Mouse (Mus musculus) neutrophil, adult 65 days (primary cell): ENCODE measurements around the gene Plin1. TPM values are rescaled to one million over a fixed set of nuclear protein-coding genes. Genes with fewer than 3 reads are reported as not detected.

Experiments used
- total RNA-seq: library from RNA; stranded (reverse); gene quantifications from 2 replicates; pipeline ENCODE4 v1.2.4, GENCODE M21; 2023

The Plin1 gene
- total RNA-seq: 0.54 TPM in 1 of 2 replicates, not detected in the other

GRCm38 (mm10) chr7:79732622-79733021 lies at the start of gene Plin1:
Gene Plin1 (minus strand): TSS chr7:79732903.

DNA sequence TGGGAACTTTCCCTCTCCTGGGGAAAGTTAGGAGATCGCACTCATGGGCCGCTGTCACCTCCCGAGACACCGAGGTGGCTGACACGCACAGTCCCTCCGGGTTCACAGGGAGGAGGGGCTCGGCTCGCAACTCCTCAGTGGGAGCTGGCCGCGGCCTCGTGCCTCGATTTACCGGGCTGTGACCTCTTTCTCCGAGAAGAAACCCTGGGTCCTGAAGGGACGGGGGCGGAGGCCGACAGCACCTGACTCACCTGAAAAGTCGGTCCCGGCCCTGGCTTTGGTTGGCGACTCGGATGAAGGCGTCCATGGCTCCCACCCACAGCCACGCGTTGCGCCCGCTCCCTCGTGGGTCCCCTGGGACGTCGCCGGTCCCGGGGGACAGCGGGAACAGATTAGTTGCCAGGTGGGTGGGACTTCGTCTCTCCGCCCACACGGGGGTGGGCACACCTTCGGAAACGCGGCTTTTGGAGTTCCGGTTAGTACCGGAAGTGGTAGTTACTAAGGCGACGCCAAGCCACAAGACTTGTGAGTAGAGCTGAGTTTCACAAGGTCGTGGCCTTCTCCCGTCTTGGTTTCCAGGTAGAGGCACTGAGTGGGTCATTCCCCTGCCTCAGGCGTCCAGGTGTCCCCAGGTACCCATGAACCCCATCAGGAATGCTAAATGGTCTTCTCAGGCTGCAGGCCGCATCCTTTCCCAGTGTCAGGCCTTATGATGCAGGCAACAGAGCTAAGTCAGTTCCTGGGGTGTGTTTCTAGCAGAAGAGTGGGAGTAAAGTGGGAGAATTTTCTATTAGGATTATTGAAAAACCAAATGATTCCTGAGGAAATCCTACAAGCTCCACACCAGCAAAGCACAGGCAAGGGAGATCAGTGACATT lies 10.2 kb upstream of the Plin1 start, which contains the start of the genes Pex11a and Wdr93:
Gene Pex11a, minus strand, starts transcription at position 473 of the 878 bp plus-strand sequence.
Gene Wdr93, plus strand, starts transcription at position 505 of the 878 bp plus-strand sequence.

DNA sequence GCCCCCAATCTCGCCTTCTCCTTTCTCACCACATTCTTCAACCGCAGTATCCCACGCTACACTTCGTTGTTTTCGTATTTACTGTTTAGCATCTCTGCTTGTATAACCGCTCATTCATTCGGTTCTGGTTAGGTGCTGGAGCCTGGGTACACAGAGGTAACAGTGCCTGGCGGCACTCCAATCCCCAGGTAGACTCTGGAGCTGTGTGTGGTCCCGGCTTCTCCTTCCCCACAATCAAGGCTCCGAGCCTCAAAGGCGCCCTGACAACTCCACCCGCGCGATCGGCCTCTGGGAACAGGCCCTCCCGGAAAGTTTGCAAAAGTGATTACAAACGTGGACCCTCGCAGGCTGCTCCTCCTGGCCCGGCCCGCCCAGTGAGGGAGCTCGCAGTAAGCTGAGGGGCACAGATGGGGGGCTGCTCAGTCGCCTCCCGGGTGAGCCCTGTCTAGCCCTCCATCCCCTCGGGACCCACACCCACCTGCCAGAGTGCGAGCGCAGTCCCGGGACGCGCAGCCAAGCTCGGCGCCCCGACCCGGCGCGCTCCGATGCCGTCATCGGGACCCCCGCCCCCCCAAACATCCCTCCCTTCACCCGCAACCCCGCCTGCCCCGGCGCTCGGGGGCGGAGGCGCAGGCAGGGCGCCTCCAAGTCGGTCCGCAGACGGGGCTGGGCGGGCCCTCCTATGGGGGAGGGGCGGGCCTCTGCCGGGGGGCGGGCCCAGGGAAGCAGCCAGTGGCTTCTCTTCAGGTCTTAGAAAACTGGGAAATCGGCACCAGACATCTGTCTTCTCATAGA lies 17.3 kb downstream of the Plin1 start, which contains the start of gene Kif7:
Gene Kif7, minus strand, starts transcription at position 534 of the 795 bp plus-strand sequence.

Other genes with a start within 250 kb of the Plin1 start
- 0.70 and 1.4 TPM in 2 replicates for gene Rhcg, start 115.2 kb downstream of the Plin1 start, total RNA-seq
- 21.8 and 30.1 TPM in 2 replicates for gene Ticrr, start 72.7 kb downstream of the Plin1 start, total RNA-seq
- 0.14 and 0.54 TPM in 2 replicates for gene Kif7, start 17.2 kb downstream of the Plin1 start, total RNA-seq
- gene Pex11a, start 10.2 kb upstream of the Plin1 start, total RNA-seq: 1.6 and 3.1 TPM in 2 replicates
- not detected in 2 replicates for gene Wdr93, start 10.3 kb upstream of the Plin1 start, total RNA-seq
- gene Mesp1, start 60.9 kb upstream of the Plin1 start, total RNA-seq: not detected in 2 replicates
- not detected in 2 replicates for gene Mesp2, start 77.8 kb upstream of the Plin1 start, total RNA-seq
- gene Anpep, start 128.2 kb upstream of the Plin1 start, total RNA-seq: 0.16 and 0.25 TPM in 2 replicates
- 9.8 and 11.8 TPM in 2 replicates for gene Ap3s2, start 187.7 kb upstream of the Plin1 start, total RNA-seq
- gene Arpin, start 202.5 kb upstream of the Plin1 start, total RNA-seq: 0.27 and 0.47 TPM in 2 replicates